Mouse (Mus musculus) CH12.LX (cell line): ENCODE data around the gene Pgap3. TPM values are rescaled to one million over a fixed set of nuclear protein-coding genes. Genes with fewer than 3 reads are reported as not detected.

Experiments used
- DNase-seq: peaks from one replicate; pipeline ENCODE4 v3.0.0-alpha.2; 2013; ENCODE audit errors: extremely low read depth
- H3K27ac ChIP-seq: 2 replicates; pipeline ENCODE4 v1.5.1; 2012; ENCODE audit warnings: low read depth, mild to moderate bottlenecking, control low read depth, moderate library complexity; ENCODE audit not compliant: insufficient read depth
- H3K27me3 ChIP-seq: replicated peaks from 2 replicates; pipeline ENCODE3; 2012; ENCODE audit warnings: inconsistent platforms
- H3K36me3 ChIP-seq, 2 experiments: replicated peaks in 1 of 2; 2 replicates each; pipeline versions ENCODE3 to v1.6.1; 2012; ENCODE audit warnings: inconsistent platforms in 1 of 2, low read length in 1 of 2, mild to moderate bottlenecking in 1 of 2, mixed read lengths in 1 of 2, moderate library complexity in 1 of 2; ENCODE audit not compliant: control insufficient read depth in 1 of 2, insufficient read depth in 1 of 2
- H3K4me1 ChIP-seq, 2 experiments: 2 replicates each; pipeline ENCODE4 v1.6.1; 2012; ENCODE audit warnings: inconsistent platforms in 1 of 2, moderate library complexity in 1 of 2; ENCODE audit not compliant: insufficient read depth in 2 of 2, control insufficient read depth in 1 of 2
- H3K4me2 ChIP-seq: 2 replicates; pipeline ENCODE4 v1.6.1; 2012; ENCODE audit warnings: low read depth, mild to moderate bottlenecking, control low read depth; ENCODE audit not compliant: poor library complexity, insufficient read depth, severe bottlenecking
- H3K4me3 ChIP-seq, 3 experiments: fragments of 150-350 bp in 1 of 3; sonication (generic) in 1 of 3; replicated peaks in 1 of 3; 2 replicates each; pipeline versions ENCODE3 to v1.5.1; 2011 to 2012; ENCODE audit warnings: low read depth in 2 of 3, low read length in 2 of 3, mild to moderate bottlenecking in 2 of 3, moderate library complexity in 2 of 3, control low read depth in 1 of 3, improper control_type of control experiment in 1 of 3, inconsistent platforms in 1 of 3, mixed read lengths in 1 of 3; ENCODE audit not compliant: poor library complexity in 1 of 3
- H3K79me2 ChIP-seq: replicated peaks from 2 replicates; pipeline ENCODE4 v1.6.1; 2012; ENCODE audit warnings: mild to moderate bottlenecking, moderate library complexity; ENCODE audit not compliant: control insufficient read depth, poor library complexity, insufficient read depth, severe bottlenecking; ENCODE audit errors: extremely low read depth
- H3K9ac ChIP-seq: 2 replicates; pipeline ENCODE4 v1.6.1; 2012; ENCODE audit warnings: low read depth, mild to moderate bottlenecking, control low read depth, moderate library complexity; ENCODE audit not compliant: insufficient read depth
- H3K9me3 ChIP-seq: replicated peaks from 2 replicates; pipeline ENCODE3; 2012; ENCODE audit warnings: low read length, inconsistent platforms, mixed read lengths
- BHLHE40 ChIP-seq: IDR thresholded peaks from 2 replicates; pipeline ENCODE4 v1.6.1; 2011; ENCODE audit warnings: mild to moderate bottlenecking, low read depth, low read length, improper control_type of control experiment
- CTCF ChIP-seq, 2 experiments: IDR thresholded peaks in 1 of 2; conservative IDR thresholded peaks in 1 of 2; 2 replicates each; pipeline ENCODE4 v1.5.1; 2011 to 2012; ENCODE audit warnings: low read depth in 2 of 2, low read length in 2 of 2, improper control_type of control experiment in 1 of 2, inconsistent platforms in 1 of 2, mild to moderate bottlenecking in 1 of 2, moderate library complexity in 1 of 2
- E2F4 ChIP-seq: IDR thresholded peaks from 2 replicates; pipeline ENCODE4 v1.6.1; 2011; ENCODE audit warnings: low read depth, low read length, improper control_type of control experiment; ENCODE audit not compliant: insufficient replicate concordance
- ELF1 ChIP-seq: IDR thresholded peaks from 2 replicates; pipeline ENCODE4 v1.6.1; 2014; ENCODE audit warnings: low read depth, mild to moderate bottlenecking, inconsistent platforms, low read length, improper control_type of control experiment
- EP300 ChIP-seq: IDR thresholded peaks from 2 replicates; pipeline ENCODE4 v1.6.1; 2011; ENCODE audit warnings: low read length, improper control_type of control experiment
- ETS1 ChIP-seq: conservative IDR thresholded peaks from 2 replicates; pipeline ENCODE4 v1.6.1; 2012; ENCODE audit warnings: low read depth, mild to moderate bottlenecking, inconsistent platforms, low read length, improper control_type of control experiment, moderate library complexity
- GABPA ChIP-seq: IDR thresholded peaks from 2 replicates; pipeline ENCODE4 v1.6.1; 2012; ENCODE audit warnings: low read depth, low read length, improper control_type of control experiment, inconsistent platforms; ENCODE audit not compliant: insufficient replicate concordance
- IRF4 ChIP-seq: IDR thresholded peaks from 2 replicates; pipeline ENCODE4 v1.6.1; 2014; ENCODE audit warnings: low read depth, mild to moderate bottlenecking, inconsistent platforms, low read length, improper control_type of control experiment
- JUN ChIP-seq: IDR thresholded peaks from 2 replicates; pipeline ENCODE4 v1.6.1; 2011; ENCODE audit warnings: low read depth, mild to moderate bottlenecking, low read length, improper control_type of control experiment, moderate library complexity; ENCODE audit not compliant: insufficient read depth
- JUND ChIP-seq: conservative IDR thresholded peaks from 2 replicates; pipeline ENCODE4 v1.6.1; 2011; ENCODE audit warnings: low read depth, low read length, improper control_type of control experiment
- KAT2A ChIP-seq: IDR thresholded peaks from 2 replicates; pipeline ENCODE4 v1.6.1; 2012; ENCODE audit warnings: low read length, improper control_type of control experiment, inconsistent platforms; ENCODE audit not compliant: insufficient replicate concordance
- MAFK ChIP-seq: IDR thresholded peaks from 2 replicates; pipeline ENCODE4 v1.6.1; 2011; ENCODE audit warnings: low read length, improper control_type of control experiment; ENCODE audit not compliant: insufficient replicate concordance
- MAX ChIP-seq: IDR thresholded peaks from 2 replicates; pipeline ENCODE4 v1.6.1; 2011; ENCODE audit warnings: low read length, improper control_type of control experiment
- MAZ ChIP-seq: IDR thresholded peaks from 2 replicates; pipeline ENCODE4 v1.6.1; 2012; ENCODE audit warnings: low read depth, mild to moderate bottlenecking, inconsistent platforms, low read length, improper control_type of control experiment, moderate library complexity
- MEF2A ChIP-seq: IDR thresholded peaks from 2 replicates; pipeline ENCODE4 v1.6.1; 2014; ENCODE audit warnings: low read depth, mild to moderate bottlenecking, inconsistent platforms, low read length, improper control_type of control experiment, borderline replicate concordance
- MXI1 ChIP-seq: IDR thresholded peaks from 2 replicates; pipeline ENCODE4 v1.6.1; 2011; ENCODE audit warnings: mild to moderate bottlenecking, low read depth, low read length, improper control_type of control experiment
- MYC ChIP-seq: IDR thresholded peaks from 2 replicates; pipeline ENCODE4 v1.6.1; 2011; ENCODE audit warnings: low read depth, mild to moderate bottlenecking, improper control_type of control experiment, low read length
- NELFE ChIP-seq: IDR thresholded peaks from 2 replicates; pipeline ENCODE4 v1.6.1; 2011; ENCODE audit warnings: low read depth, low read length, improper control_type of control experiment
- NRF1 ChIP-seq: IDR thresholded peaks from 2 replicates; pipeline ENCODE4 v1.6.1; 2014; ENCODE audit warnings: low read depth, mild to moderate bottlenecking, inconsistent platforms, low read length, improper control_type of control experiment, moderate library complexity
- PAX5 ChIP-seq: IDR thresholded peaks from 2 replicates; pipeline ENCODE4 v1.6.1; 2012; ENCODE audit warnings: low read length, inconsistent platforms, mixed read lengths
- POLR2A ChIP-seq: IDR thresholded peaks from 2 replicates; pipeline ENCODE4 v1.6.1; 2011; ENCODE audit warnings: low read depth, mild to moderate bottlenecking, improper control_type of control experiment, low read length
- RAD21 ChIP-seq: IDR thresholded peaks from 2 replicates; pipeline ENCODE4 v1.6.1; 2011; ENCODE audit warnings: low read depth, mild to moderate bottlenecking, low read length, improper control_type of control experiment, moderate library complexity
- RCOR1 ChIP-seq: conservative IDR thresholded peaks from 2 replicates; pipeline ENCODE4 v1.6.1; 2012; ENCODE audit warnings: low read depth, mild to moderate bottlenecking, inconsistent platforms, low read length, improper control_type of control experiment
- SMC3 ChIP-seq: IDR thresholded peaks from 2 replicates; pipeline ENCODE4 v1.6.1; 2011; ENCODE audit warnings: low read depth, low read length, improper control_type of control experiment
- UBTF ChIP-seq: IDR thresholded peaks from 2 replicates; pipeline ENCODE4 v1.6.1; 2012; ENCODE audit warnings: low read depth, mild to moderate bottlenecking, inconsistent platforms, low read length, improper control_type of control experiment, moderate library complexity
- USF1 ChIP-seq: IDR thresholded peaks from 2 replicates; pipeline ENCODE4 v1.6.1; 2014; ENCODE audit warnings: low read depth, mild to moderate bottlenecking, inconsistent platforms, low read length, improper control_type of control experiment
- ZKSCAN1 ChIP-seq: IDR thresholded peaks from 2 replicates; pipeline ENCODE4 v1.6.1; 2012; ENCODE audit warnings: low read depth, inconsistent platforms, low read length, improper control_type of control experiment, borderline replicate concordance
- ZMIZ1 ChIP-seq: IDR thresholded peaks from 2 replicates; pipeline ENCODE4 v1.6.1; 2012; ENCODE audit warnings: low read depth, mild to moderate bottlenecking, inconsistent platforms, low read length, improper control_type of control experiment
- ZNF384 ChIP-seq: IDR thresholded peaks from 2 replicates; pipeline ENCODE4 v1.6.1; 2012; ENCODE audit warnings: low read depth, low read length, improper control_type of control experiment, inconsistent platforms
- dilution Hi-C: fragments of 300-500 bp; cut with MboI; formaldehyde crosslinking; loops from 2 replicates; pipeline ENCODE4 v1.14.3; 2020; ENCODE audit warnings: low sequenced_read_pairs; ENCODE audit not compliant: extremely low pct_unique_long_range_greater_than_20kb, extremely low pct_ligation_motif_present
- in situ Hi-C: fragments of 300-500 bp; cut with MboI; formaldehyde crosslinking; loops from 3 replicates; pipeline ENCODE4 v1.14.3; 2019; ENCODE audit warnings: low sequenced_read_pairs, low pct_ligation_motif_present, low pct_unique_long_range_greater_than_20kb, mixed read lengths
- polyA plus RNA-seq: library from polyadenylated mRNA; unstranded; fragments of >175 nt; gene quantifications from 2 replicates; pipeline ENCODE4 v1.2.1, GENCODE M21; 2012; ENCODE audit warnings: low read depth; ENCODE audit not compliant: insufficient read length
- total RNA-seq, 2 experiments: library from RNA; depleted of rRNA; stranded (reverse); fragments of 300-350 nt in 1 of 2; fragments of >200 nt in 1 of 2; gene quantifications; 2 replicates each; pipeline ENCODE4 v1.2.3; 2012 to 2014

Gene Pgap3
- total and polyA plus RNA-seq, 3 experiments: 3.3 to 6.9 (median 6.5) TPM

DNA sequence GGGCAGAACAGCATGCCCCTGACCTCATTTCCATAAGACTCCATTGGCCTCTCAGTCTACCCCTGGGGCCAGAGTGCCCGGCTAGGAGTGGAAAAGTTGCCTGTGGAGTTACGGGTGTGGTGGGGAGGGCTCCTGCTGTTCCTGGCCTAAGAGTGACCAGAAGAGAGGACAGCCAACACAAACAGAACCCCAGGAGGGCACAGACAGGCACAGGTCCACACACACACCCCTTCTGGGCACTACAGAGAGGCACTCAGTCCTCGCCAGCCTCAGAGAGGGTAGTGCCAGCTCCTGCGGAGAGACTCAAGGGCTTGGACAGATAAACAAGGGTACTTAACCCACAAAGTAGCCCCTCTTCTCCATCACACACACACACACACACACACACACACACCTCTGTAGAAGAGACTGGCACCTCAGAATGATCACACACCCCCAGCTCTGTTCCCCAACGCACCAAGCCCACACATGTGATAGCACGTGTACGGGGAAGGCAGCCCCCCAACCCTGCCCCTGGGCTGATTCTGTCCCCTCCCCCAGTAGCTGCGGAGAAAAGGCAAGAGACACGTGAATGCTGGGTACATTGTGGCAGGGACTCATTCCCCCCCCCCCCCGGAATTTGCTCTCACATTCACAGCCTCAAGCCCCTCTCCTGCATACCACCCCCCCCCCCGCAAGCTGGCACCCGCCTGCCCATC, 52.8 kb downstream of the Pgap3 start (continued):
- TF ChIP-seq EP300 (no peak), RCOR1 (no peak), CTCF (conservative IDR thresholded peaks at IDR 0.05 in 1 of 2, IDR thresholded peaks at IDR 0.05 in 1 of 2; ENCODE audit: low read depth in 2 of 2, low read length in 2 of 2) (no peak)

DNA sequence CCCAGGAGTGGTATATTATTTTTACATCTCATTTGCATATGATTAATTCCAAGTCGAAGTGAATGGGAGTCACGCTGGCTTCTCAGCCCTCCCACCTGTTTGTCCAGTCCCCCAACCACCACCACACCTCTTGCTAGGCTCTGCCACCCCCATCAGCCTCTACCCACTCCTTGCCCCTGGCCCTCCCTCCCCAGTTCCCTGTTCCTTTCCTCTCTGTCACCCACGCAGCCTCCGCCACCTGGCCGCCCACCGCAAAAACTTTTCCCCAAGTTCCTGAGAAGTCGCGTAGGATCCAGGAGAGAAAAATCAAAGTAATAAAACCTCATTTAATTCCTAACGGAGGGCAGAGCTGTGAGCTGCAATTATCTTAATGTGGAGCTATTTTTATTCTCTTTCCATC, 54.1 kb downstream of the Pgap3 start:
- peak overlapping the region in 1 of 3 experiments; percentile 4 for H3K4me3 ChIP-seq
- H3K4me1 ChIP-seq: peaks cover 5 to 23% of the 10 kb centered on the region in 2 experiments; a peak in 3 of 4 replicates
- dilution Hi-C loops (no loop called here), in situ Hi-C loops (loop anchor here (25.0 kb wide), 1 partner anchor 291 kb away; the partner anchor contains the start of genes Gm12355, Gsdma2 and Gsdma3)
- DNase-seq: no peak
- TF ChIP-seq RCOR1 (no peak), NELFE (no peak), MAFK (no peak), MEF2A (no peak), MAX (no peak), JUN (no peak), SMC3 (no peak), ELF1 (no peak), EP300 (no peak), ZNF384 (no peak), JUND (no peak), E2F4 (no peak), UBTF (no peak), MXI1 (no peak), POLR2A (no peak), KAT2A (no peak), PAX5 (no peak)
- no peak overlapping the region for H3K9ac ChIP-seq
- no peaks in the 10 kb centered on the region for H3K36me3 ChIP-seq
- H3K4me2 ChIP-seq: peak overlapping the region; percentile 92
- H3K9me3 ChIP-seq: no peaks in the 10 kb centered on the region
- peaks cover 72% of the 10 kb centered on the region for H3K27me3 ChIP-seq
- H3K27ac ChIP-seq: no peak overlapping the region
- H3K79me2 ChIP-seq: no peaks in the 10 kb centered on the region

DNA sequence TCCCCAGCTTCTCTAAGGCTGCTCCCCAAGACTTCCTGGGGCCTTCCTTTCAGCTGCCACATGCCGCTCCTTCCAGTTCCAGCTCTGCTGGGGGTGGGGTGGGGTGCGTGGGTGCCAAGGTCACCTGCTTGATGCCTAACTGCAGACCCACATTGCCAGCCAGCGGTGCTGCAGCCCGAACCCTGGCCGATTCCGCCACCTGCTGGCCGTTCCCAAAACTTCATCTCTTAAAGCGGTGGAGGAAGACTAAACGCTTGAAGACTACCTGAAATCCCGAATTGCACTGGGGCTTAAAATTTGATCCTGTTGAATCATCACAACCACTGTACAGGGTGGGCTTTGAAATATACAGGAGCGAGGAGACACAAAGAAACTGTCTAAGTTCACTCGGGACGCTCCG, 55.0 kb downstream of the Pgap3 start:
- Histone ChIP-seq H3K4me2 (peak overlapping the region; percentile 92), H3K27ac (no peak overlapping the region), H3K4me1 (peaks cover 7 to 28% of the 10 kb centered on the region in 2 experiments), H3K4me3 (peak overlapping the region in 1 of 3 experiments; percentile 55), H3K27me3 (peaks cover 69% of the 10 kb centered on the region), H3K9ac (peak overlapping the region; percentile 28; the same call in 1 of the 2 replicates), H3K9me3 (no peaks in the 10 kb centered on the region), H3K36me3 (no peaks in the 10 kb centered on the region), H3K79me2 (no peaks in the 10 kb centered on the region)
- dilution Hi-C loops: no loop called here
- in situ Hi-C loops: loop anchor here (25.0 kb wide), 1 partner anchor 292 kb away; the partner anchor contains the start of genes Gm12355, Gsdma2 and Gsdma3
- peak; percentile 73 for DNase-seq
- TF ChIP-seq ZMIZ1 (no peak), ETS1 (no peak), MYC (0 out of 2 replicates have a peak, but pooled peaks have one; percentile 21), GABPA (no peak), IRF4 (0 out of 2 replicates have a peak, but pooled peaks have one; percentile 22), USF1 (no peak), CTCF (conservative IDR thresholded peaks at IDR 0.05 in 1 of 2, IDR thresholded peaks at IDR 0.05 in 1 of 2; ENCODE audit: low read depth in 2 of 2, low read length in 2 of 2) (peak; percentile 43 to 96; a peak in 3 of 4 replicates), NRF1 (no peak), ZNF384 (0 out of 2 replicates have a peak, but pooled peaks have one; percentile 1), RAD21 (peak; percentile 76), MAZ (0 out of 2 replicates have a peak, but pooled peaks have one; percentile 14), ZKSCAN1 (no peak), RCOR1 (no peak), KAT2A (no peak), BHLHE40 (peak; percentile 30)
